Mouse (Mus musculus): Measurements from ENCODE around the gene Aplp1.

DNA sequence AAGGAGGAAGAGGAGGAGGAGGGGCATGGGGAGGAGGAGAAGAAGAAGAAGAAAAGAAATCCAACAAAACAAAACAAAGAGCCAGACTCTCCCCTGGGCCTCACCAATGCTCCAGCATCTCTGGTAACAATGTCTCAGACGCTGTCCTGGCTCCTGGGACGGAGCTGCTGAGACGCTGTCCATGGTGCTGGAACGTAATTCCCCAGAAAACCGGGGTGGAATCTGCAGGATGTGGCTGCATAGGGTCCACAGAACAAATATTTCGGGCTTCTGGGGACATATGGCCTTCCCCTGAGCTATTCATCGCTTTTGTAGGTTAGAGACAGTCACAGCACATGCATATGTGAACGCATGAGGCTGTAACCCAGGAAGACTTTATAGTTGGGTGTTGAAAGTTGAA lies 38.9 kb upstream of the Aplp1 start:
- TF ChIP-seq CTCF (IDR thresholded peaks at IDR 0.05; ENCODE audit: low read depth) (no peak), EP300 (IDR thresholded peaks at IDR 0.05; ENCODE audit: low read depth) (no peak)
